Mouse (Mus musculus) kidney, adult 8-10 months (tissue): ENCODE data around the gene Calm3.

ENCODE experiments used
- DNase-seq, 2 experiments: peaks; one replicate each; pipeline ENCODE4 v3.0.0; 2022

Gene Calm3

GRCm38 (mm10) chr7:16885905-16886304 is 38.0 kb downstream of the Calm3 start:
- DNase-seq = no peak

- no peak for DNase-seq
These were observed 38.6 kb downstream of the Calm3 start for GRCm38 (mm10) chr7:16885271-16885776.

DNA sequence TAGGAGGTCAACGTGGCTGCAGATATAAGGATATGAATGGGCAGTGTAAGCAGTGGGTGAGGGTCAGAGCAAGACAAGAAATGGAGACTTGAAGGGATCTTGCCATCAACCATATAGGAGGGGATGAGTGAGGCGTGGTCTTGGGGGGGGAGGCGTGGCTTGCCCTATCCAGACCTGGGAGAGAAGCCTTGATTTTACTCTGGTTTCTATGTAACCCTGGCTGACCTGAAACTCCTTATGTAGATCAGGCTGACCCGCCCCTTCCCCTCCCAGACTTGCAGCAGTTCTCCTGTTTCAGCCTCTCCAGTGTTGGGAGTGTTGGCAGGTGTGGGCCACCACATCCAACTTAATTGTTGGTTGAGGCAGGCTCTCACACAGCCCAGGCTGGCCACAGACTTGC is 39.6 kb downstream of the Calm3 start:
- DNase-seq = no peak

GRCm38 (mm10) chr7:16883162-16883561 is 40.8 kb downstream of the Calm3 start:
- no peak for DNase-seq

DNA sequence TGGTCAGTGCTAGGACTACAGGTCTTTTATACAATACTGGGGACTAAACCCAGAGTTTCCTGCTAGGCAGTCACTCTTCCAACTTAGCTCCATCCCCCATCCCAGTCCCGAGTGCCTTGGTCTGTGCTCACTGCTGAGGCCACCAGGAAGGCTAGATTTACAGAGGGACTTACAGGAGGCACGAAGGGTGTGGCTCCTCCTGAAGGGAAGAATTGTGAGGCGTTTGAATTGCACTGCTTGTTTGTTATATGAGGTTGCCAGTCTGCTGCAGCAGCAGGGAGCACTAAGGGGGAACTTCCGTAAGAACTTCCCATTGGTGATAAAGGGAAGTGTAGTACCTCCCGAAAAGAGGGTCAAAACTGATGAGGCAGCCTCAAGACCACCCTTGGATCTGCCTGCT is 43.3 kb downstream of the Calm3 start:
- no peak for DNase-seq

GRCm38 (mm10) chr7:16879796-16880547 is 43.9 kb downstream of the Calm3 start:
- no peak for DNase-seq

- no peak for DNase-seq
These were observed 46.2 kb downstream of the Calm3 start for GRCm38 (mm10) chr7:16877717-16878116.

GRCm38 (mm10) chr7:16876608-16877007 is 47.3 kb downstream of the Calm3 start:
- no peak for DNase-seq

DNA sequence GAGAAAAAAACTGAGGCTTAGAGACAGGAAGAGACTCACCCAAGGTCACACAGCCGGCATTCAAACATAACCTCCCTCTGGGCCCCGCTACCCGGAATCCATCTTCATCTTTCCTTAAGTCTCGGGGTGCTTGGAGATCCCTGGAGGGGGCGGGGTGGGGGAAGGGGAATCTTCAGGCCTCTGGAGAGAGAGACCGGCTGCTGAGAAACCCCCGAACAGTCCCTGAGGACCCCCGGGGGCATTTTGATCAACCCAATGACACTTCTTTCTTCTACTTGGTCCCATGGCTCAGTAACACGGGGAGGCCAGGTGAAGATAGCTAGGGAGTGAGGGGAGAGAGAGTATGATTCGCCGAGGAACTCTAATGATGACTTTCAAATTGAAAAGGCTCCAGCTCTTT is 47.9 kb downstream of the Calm3 start:
- no peak for DNase-seq

DNA sequence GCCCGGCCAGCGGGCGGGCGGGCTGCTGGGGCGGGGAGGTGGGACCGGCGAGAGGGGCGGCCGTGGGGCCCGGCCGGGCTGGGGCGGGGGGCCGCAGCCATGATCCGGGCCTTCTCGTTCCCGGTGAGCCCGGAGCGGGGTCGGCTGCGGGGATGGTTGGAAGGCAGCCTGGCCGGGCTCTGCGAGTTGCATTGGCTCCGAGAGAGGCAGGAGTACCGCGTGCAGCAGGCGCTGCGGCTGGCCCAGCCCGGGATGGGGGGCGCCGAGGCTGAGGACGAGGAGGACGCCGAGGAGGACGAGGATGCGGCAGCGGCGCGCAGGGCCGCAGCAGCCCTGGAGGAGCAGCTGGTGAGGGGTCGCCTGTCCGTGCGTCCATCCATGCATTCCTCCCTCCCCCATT is 48.6 kb downstream of the Calm3 start:
- no peak for DNase-seq

GRCm38 (mm10) chr7:16875310-16875325 is 48.8 kb downstream of the Calm3 start, which contains the start of gene Dact3:
TSS of gene Dact3 (plus strand) at chr7:16875317.
- DNase-seq = no peak

DNA sequence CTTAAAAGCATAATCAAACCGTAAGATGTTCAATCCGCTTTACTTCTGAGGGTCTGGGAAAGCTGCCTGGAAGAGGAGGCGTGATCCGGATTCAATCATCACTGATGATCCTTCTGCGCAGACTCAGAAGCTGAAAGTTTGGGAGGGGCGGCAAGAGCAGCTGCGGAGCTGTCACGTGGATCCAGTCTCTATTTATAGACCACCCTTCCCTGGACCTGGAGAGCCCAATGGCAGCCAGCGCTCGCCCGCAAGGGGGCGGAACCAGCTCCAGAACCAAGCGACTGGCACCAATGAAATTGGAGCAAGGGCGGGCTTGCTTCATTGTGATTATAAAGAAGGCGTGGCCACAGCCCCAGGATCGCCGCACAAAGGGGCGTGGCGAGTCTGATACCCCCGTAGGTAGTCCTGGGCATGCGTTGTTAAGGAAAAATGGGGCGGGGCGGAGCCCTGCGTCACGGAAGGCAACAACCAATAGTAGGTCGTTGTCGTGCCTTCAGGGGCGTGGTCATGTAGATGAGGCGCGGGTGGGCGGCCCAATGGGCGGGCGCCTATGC is 49.1 kb downstream of the Calm3 start:
- DNase-seq = peak; percentile 100

- DNase-seq = peak; percentile 63 to 69
These were observed 49.7 kb downstream of the Calm3 start for GRCm38 (mm10) chr7:16874190-16874589.

DNA sequence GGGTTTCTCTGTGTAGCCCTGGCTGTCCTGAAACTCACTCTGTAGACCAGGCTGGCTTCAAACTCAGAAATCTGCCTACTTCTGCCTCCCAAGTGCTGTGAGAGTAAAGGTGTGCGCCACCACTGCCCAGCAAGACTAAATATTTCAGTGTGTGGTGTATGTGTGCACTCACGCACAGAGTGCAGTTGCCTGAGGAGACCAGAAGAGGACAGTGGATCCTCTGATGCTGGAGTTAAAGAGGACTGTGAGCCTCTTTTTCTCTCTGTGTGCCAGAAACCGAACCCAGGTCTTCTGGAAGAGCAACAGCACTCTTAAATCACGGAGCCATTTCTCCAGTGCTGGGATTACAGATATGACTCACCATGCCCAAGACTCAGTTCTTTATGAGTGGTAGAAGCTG is 50.5 kb downstream of the Calm3 start:
- no peak for DNase-seq

- DNase-seq = no peak
These were observed 51.4 kb downstream of the Calm3 start for GRCm38 (mm10) chr7:16872478-16872877.

DNA sequence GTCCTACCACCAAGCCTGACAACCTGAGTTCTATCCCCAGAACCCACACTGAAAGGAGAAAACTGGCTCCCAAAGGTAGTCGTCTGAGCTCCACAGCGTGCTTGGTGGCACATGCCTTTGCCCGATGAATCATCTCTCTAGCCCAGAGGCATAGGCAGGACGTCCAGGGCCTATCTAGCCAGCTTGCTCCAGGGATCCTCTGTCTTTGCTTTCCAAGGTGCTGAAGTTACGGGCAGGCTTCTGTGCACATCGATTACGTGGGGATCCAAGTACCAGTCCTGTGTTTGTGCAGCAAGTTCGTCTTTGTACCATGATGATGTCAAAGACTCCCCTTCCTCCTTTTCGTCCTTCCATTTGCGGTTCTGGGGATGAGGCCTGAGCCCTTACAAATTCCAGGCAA is 52.3 kb downstream of the Calm3 start:
- DNase-seq = no peak

- no peak for DNase-seq
These were observed 54.4 kb downstream of the Calm3 start for GRCm38 (mm10) chr7:16869497-16869896.

- no peak for DNase-seq
These were observed 56.4 kb downstream of the Calm3 start for GRCm38 (mm10) chr7:16867488-16867887.
